ENCODE assay signal across 27 mouse cellular contexts in the genomic region with DNA sequence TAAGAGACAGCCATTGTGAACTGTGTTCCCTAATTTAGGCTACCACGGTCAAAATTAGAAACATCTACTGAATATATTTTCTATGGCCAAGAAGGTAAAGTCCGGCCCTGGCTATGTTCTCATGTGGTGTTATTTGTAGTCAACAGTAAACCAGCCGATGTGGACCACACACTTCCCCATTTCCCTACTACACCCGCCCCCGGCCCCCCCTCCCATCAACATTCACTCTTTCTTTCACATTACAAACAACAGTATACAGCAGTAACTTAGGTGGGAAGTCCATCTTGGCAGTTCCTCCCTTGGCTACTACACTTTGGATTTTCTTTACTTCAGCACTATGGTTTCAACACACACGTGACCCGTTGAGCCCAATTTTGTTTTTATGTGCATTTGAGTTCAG.
"Had no signal": no experiment of that assay in that cellular context is flagged by ENCODE, and none has a peak within 500 bp of the region (broad histone marks: within the 10 kb centered on the region; RNA-seq: fewer than 3 reads in every experiment).

No protein-coding gene starts in this region.

- H3K9me3 ChIP-seq: heart, embryonic 13.5 days; heart, embryonic 15.5 days; hindbrain, embryonic 13.5 days; hindbrain, embryonic 15.5 days; limb, embryonic 10.5 days; limb, embryonic 12.5 days; liver, embryonic 13.5 days had no signal

- ATAC-seq: hindbrain, postnatal 0 days; intestine, embryonic 16.5 days had no signal

- DNase-seq: gastrocnemius, adult 2 months; gastrocnemius, postnatal 10 days; gastrocnemius, postnatal 25 days; heart, adult 11 months; heart, adult 2 months; heart, postnatal 14 days; heart, postnatal 36 days; kidney, adult 11 months; kidney, adult 2 months; kidney, adult 9 months; kidney, postnatal 10 days; kidney, postnatal 25 days; kidney, postnatal 4 days; liver; liver, embryonic 13.5 days had no signal

- H3K4me3 ChIP-seq: gastrocnemius, adult 2 months; heart, adult 2 months; heart, embryonic 13.5 days; heart, embryonic 15.5 days; hindbrain, embryonic 13.5 days; hindbrain, embryonic 15.5 days; layer of hippocampus, adult 2 months; left cerebral cortex, adult 2 months; limb, embryonic 10.5 days; limb, embryonic 12.5 days; liver, embryonic 13.5 days had no signal

- H3K9ac ChIP-seq: heart, embryonic 13.5 days; heart, embryonic 15.5 days; hindbrain, embryonic 13.5 days; hindbrain, embryonic 15.5 days; limb, embryonic 12.5 days; liver, embryonic 13.5 days had no signal

- H3K27me3 ChIP-seq: heart, embryonic 13.5 days; heart, embryonic 15.5 days; hindbrain, embryonic 13.5 days; hindbrain, embryonic 15.5 days; limb, embryonic 12.5 days; liver, embryonic 13.5 days had no signal

- H3K36me3 ChIP-seq: heart, embryonic 13.5 days; heart, embryonic 15.5 days; hindbrain, embryonic 13.5 days; hindbrain, embryonic 15.5 days; limb, embryonic 10.5 days; limb, embryonic 12.5 days; liver, embryonic 13.5 days had no signal

- H3K4me1 ChIP-seq: heart, embryonic 15.5 days; hindbrain, embryonic 13.5 days; hindbrain, embryonic 15.5 days; limb, embryonic 12.5 days; liver, embryonic 13.5 days had no signal

- H3K27ac ChIP-seq: gastrocnemius, adult 2 months; heart, adult 2 months; heart, embryonic 13.5 days; heart, embryonic 15.5 days; hindbrain, embryonic 13.5 days; hindbrain, embryonic 15.5 days; hindbrain, postnatal 0 days; layer of hippocampus, adult 2 months; left cerebral cortex, adult 2 months; limb, embryonic 10.5 days; limb, embryonic 12.5 days; liver, embryonic 13.5 days had no signal

- H3K4me2 ChIP-seq: heart, embryonic 11.5 days; heart, embryonic 13.5 days; heart, embryonic 15.5 days; hindbrain, embryonic 13.5 days; hindbrain, embryonic 15.5 days; limb, embryonic 12.5 days; liver, embryonic 11.5 days; liver, embryonic 13.5 days had no signal
